Mouse (Mus musculus): ENCODE data around the gene Abl2. TPM values are rescaled to one million over a fixed set of nuclear protein-coding genes. Genes with fewer than 3 reads are reported as not detected.

Gene Abl2
- total and polyA plus RNA-seq, 3 experiments, result 10.0 to 19.8 (median 15.5) TPM

- H3K4me2 ChIP-seq (ENCODE audit: insufficient read depth, low read depth, poor library complexity, severe bottlenecking), result no peak overlapping the region
- DNase-seq (ENCODE audit: extremely low read depth), result no peak
- H3K27me3 ChIP-seq (replicated peaks), result no peaks in the 10 kb centered on the region
- no peaks in the 10 kb centered on the region for H3K79me2 ChIP-seq (replicated peaks; ENCODE audit: control insufficient read depth, extremely low read depth, insufficient read depth, poor library complexity, severe bottlenecking)
- H3K27ac ChIP-seq (ENCODE audit: insufficient read depth, low read depth), result no peak overlapping the region
- peaks cover 13 to 44% of the 10 kb centered on the region in 2 experiments for H3K36me3 ChIP-seq (replicated peaks in 1 of 2; ENCODE audit: control insufficient read depth in 1 of 2, insufficient read depth in 1 of 2, low read length in 1 of 2)
- dilution Hi-C loops (cut with MboI; ENCODE audit: extremely low pct_ligation_motif_present, extremely low pct_unique_long_range_greater_than_20kb, low sequenced_read_pairs) (no loop called here), in situ Hi-C loops (cut with MboI; ENCODE audit: low pct_ligation_motif_present, low pct_unique_long_range_greater_than_20kb, low sequenced_read_pairs) (no loop called here)
- no peak overlapping the region for H3K4me3 ChIP-seq (replicated peaks in 1 of 3; ENCODE audit: low read depth in 2 of 3, low read length in 2 of 3, poor library complexity in 1 of 3)
- no peak for TF ChIP-seq ZMIZ1 (IDR thresholded peaks at IDR 0.05; ENCODE audit: low read depth, low read length)
- no peak for TF ChIP-seq CTCF (conservative IDR thresholded peaks at IDR 0.05 in 1 of 2, IDR thresholded peaks at IDR 0.05 in 1 of 2; ENCODE audit: low read depth in 2 of 2, low read length in 2 of 2)
- no peak for TF ChIP-seq NELFE (IDR thresholded peaks at IDR 0.05; ENCODE audit: low read depth, low read length)
- TF ChIP-seq UBTF (IDR thresholded peaks at IDR 0.05; ENCODE audit: low read depth, low read length), result no peak
- TF ChIP-seq JUND (conservative IDR thresholded peaks at IDR 0.05; ENCODE audit: low read depth, low read length), result no peak
- no peak for TF ChIP-seq MXI1 (IDR thresholded peaks at IDR 0.05; ENCODE audit: low read depth, low read length)
- TF ChIP-seq ZKSCAN1 (IDR thresholded peaks at IDR 0.05; ENCODE audit: borderline replicate concordance, low read depth, low read length), result no peak
- no peak for TF ChIP-seq USF1 (IDR thresholded peaks at IDR 0.05; ENCODE audit: low read depth, low read length)
- no peak overlapping the region for H3K9ac ChIP-seq (ENCODE audit: insufficient read depth, low read depth)
- peaks cover 0 to 25% of the 10 kb centered on the region in 2 experiments; a peak in 3 of 4 replicates for H3K4me1 ChIP-seq (ENCODE audit: control insufficient read depth in 1 of 2, insufficient read depth in 2 of 2)
- no peaks in the 10 kb centered on the region for H3K9me3 ChIP-seq (replicated peaks; ENCODE audit: low read length)
Observed at GRCm38 (mm10) chr1:156679599-156679998, 121.0 kb downstream of the Abl2 start.

DNA sequence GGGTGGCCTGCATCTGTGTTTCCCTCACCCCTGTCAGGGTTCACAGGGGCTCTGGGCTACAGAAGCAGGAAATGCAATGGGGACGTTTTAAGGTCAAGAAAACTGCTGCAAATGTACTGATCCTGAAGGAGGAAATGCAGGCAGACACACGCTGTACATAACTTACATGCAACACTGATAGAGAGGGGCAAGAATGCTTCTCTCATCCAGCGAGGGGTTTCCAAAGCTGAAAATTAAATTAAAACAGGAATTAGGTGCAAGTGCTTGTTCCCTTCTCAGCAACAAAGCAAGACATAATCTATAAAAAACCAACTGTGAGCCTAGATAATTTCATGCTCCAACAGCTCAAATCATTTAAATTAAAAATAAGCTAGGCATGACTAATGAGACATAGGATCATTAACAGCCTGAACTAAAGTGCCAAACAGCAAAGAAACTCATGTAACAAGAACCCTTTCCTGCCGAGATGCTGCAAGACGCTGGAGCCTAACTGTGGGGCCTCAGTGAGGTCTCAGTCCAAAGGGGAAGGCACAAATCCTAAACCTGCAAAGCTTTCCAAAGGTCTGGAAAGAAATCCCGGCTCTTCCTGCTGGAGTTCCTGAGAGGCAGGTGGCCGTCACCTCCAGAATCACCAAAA is 127.6 kb downstream of the Abl2 start:
- Histone ChIP-seq H3K27ac (ENCODE audit: insufficient read depth, low read depth) (no peak overlapping the region), H3K27me3 (replicated peaks) (no peaks in the 10 kb centered on the region), H3K4me3 (replicated peaks in 1 of 3; ENCODE audit: low read depth in 2 of 3, low read length in 2 of 3, poor library complexity in 1 of 3) (no peak overlapping the region), H3K9ac (ENCODE audit: insufficient read depth, low read depth) (no peak overlapping the region), H3K9me3 (replicated peaks; ENCODE audit: low read length) (no peaks in the 10 kb centered on the region), H3K4me2 (ENCODE audit: insufficient read depth, low read depth, poor library complexity, severe bottlenecking) (no peak overlapping the region), H3K36me3 (replicated peaks in 1 of 2; ENCODE audit: control insufficient read depth in 1 of 2, insufficient read depth in 1 of 2, low read length in 1 of 2) (peaks cover 42 to 84% of the 10 kb centered on the region in 2 experiments), H3K4me1 (ENCODE audit: control insufficient read depth in 1 of 2, insufficient read depth in 2 of 2) (peaks cover 0 to under 1% of the 10 kb centered on the region in 2 experiments; a peak in 1 of 4 replicates), H3K79me2 (replicated peaks; ENCODE audit: control insufficient read depth, extremely low read depth, insufficient read depth, poor library complexity, severe bottlenecking) (no peaks in the 10 kb centered on the region)
- DNase-seq (ENCODE audit: extremely low read depth), result no peak
- dilution Hi-C loops (cut with MboI; ENCODE audit: extremely low pct_ligation_motif_present, extremely low pct_unique_long_range_greater_than_20kb, low sequenced_read_pairs), result no loop called here
- in situ Hi-C loops (cut with MboI; ENCODE audit: low pct_ligation_motif_present, low pct_unique_long_range_greater_than_20kb, low sequenced_read_pairs), result no loop called here
- TF ChIP-seq ZNF384 (IDR thresholded peaks at IDR 0.05; ENCODE audit: low read depth, low read length) (no peak), JUN (IDR thresholded peaks at IDR 0.05; ENCODE audit: insufficient read depth, low read depth, low read length) (no peak), POLR2AphosphoS2 (IDR thresholded peaks at IDR 0.05; ENCODE audit: low read depth, low read length) (no peak), SMC3 (IDR thresholded peaks at IDR 0.05; ENCODE audit: low read depth, low read length) (no peak), EP300 (IDR thresholded peaks at IDR 0.05; ENCODE audit: low read length) (no peak), ZMIZ1 (IDR thresholded peaks at IDR 0.05; ENCODE audit: low read depth, low read length) (no peak), ETS1 (conservative IDR thresholded peaks at IDR 0.05; ENCODE audit: low read depth, low read length) (no peak)

Other genes with a start within 250 kb of the Abl2 start
- gene Nphs2, start 248.1 kb upstream of the Abl2 start, total RNA-seq (2012; rRNA removed), result not detected in 2 replicates
- gene Nphs2, start 248.1 kb upstream of the Abl2 start, total RNA-seq (2014; rRNA removed), result not detected in 2 replicates
- gene Nphs2, start 248.1 kb upstream of the Abl2 start, polyA plus RNA-seq (2012; ENCODE audit: insufficient read length, low read depth), result not detected in 2 replicates
- 475 and 885 TPM in 2 replicates for gene Gm2000, start 192.7 kb upstream of the Abl2 start, total RNA-seq (2012; rRNA removed)
- gene Gm2000, start 192.7 kb upstream of the Abl2 start, total RNA-seq (2014; rRNA removed), result 1,436 and 1,655 TPM in 2 replicates
- 2,494 and 2,614 TPM in 2 replicates for gene Gm2000, start 192.7 kb upstream of the Abl2 start, polyA plus RNA-seq (2012; ENCODE audit: insufficient read length, low read depth)
- not detected in 2 replicates for gene Axdnd1, start 137.6 kb upstream of the Abl2 start, total RNA-seq (2012; rRNA removed)
- not detected in 2 replicates for gene Axdnd1, start 137.6 kb upstream of the Abl2 start, total RNA-seq (2014; rRNA removed)
- not detected in 2 replicates for gene Axdnd1, start 137.6 kb upstream of the Abl2 start, polyA plus RNA-seq (2012; ENCODE audit: insufficient read length, low read depth)
- 10.3 and 12.0 TPM in 2 replicates for gene Soat1, start 84.5 kb upstream of the Abl2 start, total RNA-seq (2012; rRNA removed)
- gene Soat1, start 84.5 kb upstream of the Abl2 start, total RNA-seq (2014; rRNA removed), result 13.5 and 16.9 TPM in 2 replicates
- 8.6 and 9.8 TPM in 2 replicates for gene Soat1, start 84.5 kb upstream of the Abl2 start, polyA plus RNA-seq (2012; ENCODE audit: insufficient read length, low read depth)
- gene Gm10031, start 34.8 kb upstream of the Abl2 start, total RNA-seq (2012; rRNA removed), result 12.8 and 15.2 TPM in 2 replicates
- gene Gm10031, start 34.8 kb upstream of the Abl2 start, total RNA-seq (2014; rRNA removed), result 42.9 and 44.8 TPM in 2 replicates
- gene Gm10031, start 34.8 kb upstream of the Abl2 start, polyA plus RNA-seq (2012; ENCODE audit: insufficient read length, low read depth), result 17.3 and 22.8 TPM in 2 replicates
- 37.2 and 37.6 TPM in 2 replicates for gene Tor3a, start 115.6 kb downstream of the Abl2 start, total RNA-seq (2012; rRNA removed)
- 50.5 and 53.8 TPM in 2 replicates for gene Tor3a, start 115.6 kb downstream of the Abl2 start, total RNA-seq (2014; rRNA removed)
- gene Tor3a, start 115.6 kb downstream of the Abl2 start, polyA plus RNA-seq (2012; ENCODE audit: insufficient read length, low read depth), result 85.7 and 88.6 TPM in 2 replicates
- gene Fam20b, start 160.3 kb downstream of the Abl2 start, total RNA-seq (2012; rRNA removed), result 22.3 and 23.0 TPM in 2 replicates
- 25.7 and 26.5 TPM in 2 replicates for gene Fam20b, start 160.3 kb downstream of the Abl2 start, total RNA-seq (2014; rRNA removed)
- gene Fam20b, start 160.3 kb downstream of the Abl2 start, polyA plus RNA-seq (2012; ENCODE audit: insufficient read length, low read depth), result 19.5 and 21.2 TPM in 2 replicates